Comparison of ENCODE assay signal across 30 mouse cellular contexts in genomic region chr7:109873170-109873569, GRCm38 (mm10). TPM values are rescaled to one million over a fixed set of nuclear protein-coding genes. Genes with fewer than 3 reads are reported as not detected.
"Had no signal": no experiment of that assay in that cellular context is flagged by ENCODE, and none has a peak within 500 bp of the region (broad histone marks: within the 10 kb centered on the region; RNA-seq: fewer than 3 reads in every experiment).

No protein-coding gene starts in this region.

- H3K27me3 ChIP-seq: heart, embryonic 13.5 days; heart, embryonic 15.5 days; hindbrain, embryonic 13.5 days; hindbrain, embryonic 15.5 days; limb, embryonic 13.5 days; limb, embryonic 15.5 days had no signal

- DNase-seq: gastrocnemius, adult 2 months; gastrocnemius, postnatal 10 days; gastrocnemius, postnatal 36 days; heart, adult 11 months; heart, adult 2 months; heart, postnatal 14 days; heart, postnatal 36 days; kidney, adult 11 months; kidney, adult 2 months; kidney, adult 9 months; kidney, postnatal 14 days; kidney, postnatal 36 days; layer of hippocampus, adult 9-11 months; layer of hippocampus, postnatal 36 days; left cerebral cortex, postnatal 4 days; liver, embryonic 13.5 days had no signal

- H3K36me3 ChIP-seq: heart, embryonic 13.5 days; heart, embryonic 15.5 days; hindbrain, embryonic 13.5 days; hindbrain, embryonic 15.5 days; kidney, embryonic 15.5 days; limb, embryonic 13.5 days; limb, embryonic 15.5 days; liver, embryonic 13.5 days; liver, embryonic 15.5 days had no signal

- H3K4me3 ChIP-seq: gastrocnemius, adult 2 months; heart, adult 2 months; heart, embryonic 13.5 days; heart, embryonic 15.5 days; hindbrain, embryonic 13.5 days; hindbrain, embryonic 15.5 days; kidney, embryonic 15.5 days; limb, embryonic 13.5 days; limb, embryonic 15.5 days; liver, embryonic 13.5 days; liver, embryonic 15.5 days had no signal

- H3K9ac ChIP-seq: heart, embryonic 13.5 days; heart, embryonic 15.5 days; hindbrain, embryonic 13.5 days; hindbrain, embryonic 15.5 days; kidney, embryonic 15.5 days; limb, embryonic 13.5 days; limb, embryonic 15.5 days; liver, embryonic 13.5 days; liver, embryonic 15.5 days had no signal

- H3K9me3 ChIP-seq: heart, embryonic 13.5 days; heart, embryonic 15.5 days; hindbrain, embryonic 13.5 days; hindbrain, embryonic 15.5 days; kidney, embryonic 15.5 days; limb, embryonic 13.5 days; limb, embryonic 15.5 days; liver, embryonic 13.5 days; liver, embryonic 15.5 days had no signal

- H3K4me2 ChIP-seq: heart, embryonic 11.5 days; heart, embryonic 13.5 days; heart, embryonic 15.5 days; hindbrain, embryonic 13.5 days; hindbrain, embryonic 15.5 days; kidney, embryonic 15.5 days; limb, embryonic 13.5 days; limb, embryonic 15.5 days; liver, embryonic 13.5 days; liver, embryonic 15.5 days had no signal

- ATAC-seq: hindbrain, postnatal 0 days; intestine, embryonic 16.5 days had no signal

- H3K4me1 ChIP-seq: hindbrain, embryonic 15.5 days; kidney, embryonic 15.5 days; liver, embryonic 13.5 days; liver, embryonic 15.5 days had no signal

- H3K27ac ChIP-seq: gastrocnemius, adult 2 months; heart, adult 2 months; heart, embryonic 13.5 days; heart, embryonic 15.5 days; hindbrain, embryonic 13.5 days; hindbrain, embryonic 15.5 days; hindbrain, postnatal 0 days; kidney, embryonic 15.5 days; kidney, postnatal 0 days; limb, embryonic 13.5 days; limb, embryonic 15.5 days; liver, embryonic 13.5 days; liver, embryonic 15.5 days had no signal

RNA-seq across cellular contexts. Expression of gene Scube2, which starts 7.7 kb away (rescaled TPM):
- total RNA-seq: hematopoietic stem cell, adult 5-6 weeks had no signal
- polyA plus RNA-seq: liver, adult 2 months had no signal
